Mouse (Mus musculus) limb, embryonic 10.5 days (tissue): ENCODE results near the gene Usp35. TPM values are rescaled to one million over a fixed set of nuclear protein-coding genes. Genes with fewer than 3 reads are reported as not detected.

Experiments used
- polyA plus RNA-seq: library from polyadenylated mRNA; unstranded; fragments of >200 nt; fragmentation: Nextera tagmentation; extraction: Ambion mirVana; gene quantifications from 2 replicates; pipeline ENCODE4 v1.2.1, GENCODE M21; 2016

Gene Usp35
- polyA plus RNA-seq, 1 experiment from 2014 or later, result 2.0 TPM

Other genes starting within 250 kb of the Usp35 start
- gene Kctd21, start 307 bp upstream of the Usp35 start, polyA plus RNA-seq, result 3.5 and 4.2 TPM in 2 replicates
- 53.4 and 55.2 TPM in 2 replicates for gene Alg8, start 39.6 kb upstream of the Usp35 start, polyA plus RNA-seq
- gene Ndufc2, start 68.0 kb upstream of the Usp35 start, polyA plus RNA-seq, result 305 and 321 TPM in 2 replicates
- gene Thrsp, start 85.7 kb upstream of the Usp35 start, polyA plus RNA-seq, result 0.45 and 0.46 TPM in 2 replicates
- 0.69 and 1.0 TPM in 2 replicates for gene Kctd14, start 119.3 kb upstream of the Usp35 start, polyA plus RNA-seq
- 64.5 and 69.7 TPM in 2 replicates for gene Ints4, start 148.9 kb upstream of the Usp35 start, polyA plus RNA-seq
- 28.7 and 39.8 TPM in 2 replicates for gene Aamdc, start 247.5 kb upstream of the Usp35 start, polyA plus RNA-seq
- gene Rsf1, start 247.9 kb upstream of the Usp35 start, polyA plus RNA-seq, result 23.0 and 25.6 TPM in 2 replicates